Mouse (Mus musculus) bone marrow macrophage, adult 2 months (primary cell): ENCODE measurements around the gene Trim8.

Experiments used
- CTCF ChIP-seq: IDR thresholded peaks from 2 replicates; pipeline ENCODE4 v1.5.1; 2012; ENCODE audit warnings: low read depth, mild to moderate bottlenecking, low read length, moderate library complexity
- POLR2A ChIP-seq: IDR thresholded peaks from 2 replicates; pipeline ENCODE4 v1.6.1; 2012; ENCODE audit warnings: mild to moderate bottlenecking, low read depth, low read length, borderline replicate concordance

DNA sequence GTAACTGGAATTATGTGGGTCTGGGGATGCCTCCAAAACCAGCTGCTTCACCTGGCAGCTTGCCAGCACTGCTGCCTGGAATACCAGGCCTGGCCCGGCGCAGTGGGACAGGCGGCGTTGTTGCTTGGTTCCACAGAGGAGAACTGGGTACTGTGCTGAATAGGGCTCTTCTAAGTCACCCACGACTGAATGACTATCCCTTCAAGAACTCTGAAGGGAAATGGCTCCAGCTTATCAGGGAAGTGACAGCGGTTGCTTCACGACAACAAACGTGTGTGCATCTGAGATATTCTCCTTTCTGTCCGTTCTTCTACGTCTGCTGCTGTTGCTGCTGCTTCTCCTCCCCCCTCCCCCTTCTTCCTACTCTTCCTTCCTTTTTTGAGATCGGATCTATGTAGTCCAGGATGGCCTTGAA, 52.0 kb downstream of the Trim8 start:
- TF ChIP-seq POLR2A (no peak), CTCF (no peak)
